Mouse (Mus musculus) ovary, postnatal 10 days (tissue): ENCODE measurements around the gene Sipa1l3.
A peak's percentile ranks its signal among the peaks of the same experiment; 100 is the strongest.

ENCODE experiments used
- DNase-seq: peaks from one replicate; pipeline ENCODE4 v3.0.0; 2022; ENCODE audit warnings: low spot score

Sipa1l3 gene

DNA sequence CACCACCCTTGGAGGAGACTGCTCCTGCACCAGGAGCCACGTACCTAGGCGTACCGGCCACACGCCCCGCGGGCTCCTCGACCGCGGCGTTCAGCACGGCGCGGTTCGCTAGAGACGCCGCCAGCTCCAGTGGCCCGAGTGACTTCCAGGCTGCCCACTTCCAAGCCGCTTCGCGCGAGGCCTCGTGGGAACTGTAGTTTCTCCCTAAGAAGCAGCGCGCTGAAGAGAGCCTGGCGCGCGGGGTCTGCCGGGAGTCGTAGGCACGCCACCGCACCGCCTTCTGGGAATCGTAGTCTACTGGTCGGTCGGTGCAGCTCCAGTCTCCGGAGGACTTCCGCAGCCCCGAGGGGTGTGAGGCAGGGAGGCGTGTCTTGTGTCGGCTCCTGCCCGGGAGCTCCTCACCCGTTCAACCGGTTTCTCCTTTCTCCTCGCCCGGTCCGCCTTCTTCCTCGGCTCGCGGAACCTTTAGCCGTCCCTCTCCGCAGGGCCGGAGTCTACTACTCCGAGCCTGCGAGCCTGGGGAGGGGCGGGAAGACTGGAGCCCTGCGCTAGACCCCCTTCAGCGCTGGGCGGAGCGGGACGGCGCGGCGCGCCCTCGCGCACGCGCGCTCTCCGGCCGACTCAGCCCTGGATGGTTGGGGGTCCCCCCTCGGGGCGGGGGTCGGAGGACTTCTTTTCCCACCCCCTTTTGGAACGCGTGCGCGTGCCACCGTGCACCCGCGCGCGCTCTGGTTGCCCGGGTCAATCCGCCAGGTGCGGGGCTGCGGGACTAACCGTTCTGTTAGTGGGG, at the start of gene Sipa1l3:
Gene Sipa1l3 (minus strand): TSS at position 221 of the 790 bp plus-strand sequence.
- peak; percentile 82 for DNase-seq

- DNase-seq = no peak
Measured at GRCm38 (mm10) chr7:29563006-29563405, 44.6 kb upstream of the Sipa1l3 start.

DNA sequence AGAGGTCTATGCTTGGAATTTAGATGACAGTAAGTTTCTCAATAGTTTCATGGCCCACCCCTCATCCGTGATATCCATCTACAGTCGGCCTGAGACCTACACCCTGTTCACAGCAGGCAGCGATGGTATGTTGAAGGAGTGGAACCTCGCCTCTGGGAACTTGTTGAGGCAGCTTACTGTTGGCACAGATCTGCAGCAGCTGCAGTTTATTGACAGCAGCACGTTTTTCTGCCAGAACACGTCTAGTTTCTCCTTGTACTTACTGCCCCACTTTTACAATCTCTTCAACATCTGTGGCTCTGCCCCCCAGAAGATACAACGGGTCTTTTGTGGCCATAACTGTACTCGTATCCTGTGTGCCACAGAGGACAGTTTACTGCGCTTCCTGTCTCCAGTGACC, 42.6 kb upstream of the Sipa1l3 start:
- DNase-seq = no peak

DNA sequence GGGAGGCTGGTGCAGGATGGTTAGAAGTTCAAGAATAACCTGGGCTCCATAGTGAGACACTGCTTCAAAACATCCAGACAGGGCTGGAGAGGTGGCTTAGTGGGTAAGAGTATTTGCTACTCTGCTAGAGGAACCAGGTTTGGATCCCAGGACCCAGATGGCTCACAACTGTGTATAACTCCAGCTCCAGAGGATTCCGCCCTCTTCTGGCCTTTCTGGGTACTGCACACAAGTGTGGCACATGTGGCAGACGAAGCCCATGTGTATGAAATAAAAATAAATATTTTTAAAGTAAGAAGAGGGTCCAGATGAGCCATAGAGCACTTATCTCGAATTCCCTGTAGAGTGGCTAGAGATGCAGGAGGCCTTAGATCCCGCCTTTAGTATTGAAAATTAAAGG, 40.8 kb upstream of the Sipa1l3 start:
- DNase-seq = no peak

- no peak for DNase-seq
Measured at GRCm38 (mm10) chr7:29558744-29559143, 40.3 kb upstream of the Sipa1l3 start.

DNA sequence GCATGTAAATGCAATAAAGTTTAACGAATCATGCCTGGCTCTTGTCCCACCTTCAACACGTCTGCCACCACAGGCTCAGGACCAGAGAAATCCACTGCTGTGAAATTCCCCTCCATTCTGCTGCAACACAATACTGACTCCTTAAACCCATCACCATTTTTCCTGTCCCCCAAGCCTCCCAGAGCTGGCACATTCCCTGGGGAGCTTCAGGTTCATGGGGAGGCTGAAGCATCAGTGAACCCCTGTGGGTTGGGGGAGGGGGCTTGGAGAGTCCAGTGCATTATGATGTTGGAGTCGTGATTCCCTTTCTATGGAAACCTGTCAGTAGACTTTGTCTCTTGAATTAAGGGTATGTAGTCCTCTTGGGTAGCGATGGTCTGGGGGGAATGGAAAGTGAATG, 37.8 kb upstream of the Sipa1l3 start:
- no peak for DNase-seq

DNA sequence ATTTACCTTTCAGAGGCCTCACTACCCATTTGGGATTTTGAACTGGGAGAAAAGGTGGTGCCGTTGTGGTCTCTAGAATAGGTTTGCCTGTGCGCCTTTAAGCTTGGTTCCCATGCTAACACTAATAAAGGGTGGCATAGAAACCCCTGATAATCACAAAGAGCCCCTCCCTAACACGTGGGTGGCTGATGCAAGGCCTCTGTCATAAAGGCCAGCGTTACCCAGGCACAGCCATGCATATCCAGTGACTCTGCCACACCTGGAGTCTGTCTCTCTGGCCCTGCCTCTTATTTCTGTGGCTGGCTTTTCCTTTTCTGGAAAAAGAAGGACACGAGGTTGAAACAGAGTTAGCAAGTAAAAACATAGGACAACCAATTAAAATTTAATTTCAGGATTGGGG, 37.1 kb upstream of the Sipa1l3 start:
- no peak for DNase-seq

DNA sequence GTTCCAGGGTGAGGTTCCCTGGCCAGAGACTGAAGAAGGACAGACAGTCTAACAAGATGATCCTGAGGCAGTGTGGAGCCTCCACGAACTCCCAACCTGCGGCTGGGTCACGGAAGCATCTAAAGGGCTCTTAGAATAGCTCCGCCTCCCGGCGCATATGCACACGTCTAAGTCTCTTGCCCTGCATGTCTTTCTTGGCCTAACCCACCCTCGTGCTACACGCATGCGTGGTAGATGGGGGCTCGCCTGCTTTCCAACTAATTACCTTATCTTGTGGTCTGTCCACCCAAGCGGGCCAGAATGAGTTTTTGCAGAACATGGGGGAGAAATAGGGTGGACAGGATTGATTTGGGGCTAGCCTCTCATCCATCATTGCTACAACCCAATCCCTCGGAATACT, 36.6 kb upstream of the Sipa1l3 start:
- DNase-seq = no peak

- no peak for DNase-seq
Measured at GRCm38 (mm10) chr7:29550691-29551090, 32.2 kb upstream of the Sipa1l3 start.

GRCm38 (mm10) chr7:29541608-29542007, 23.2 kb upstream of the Sipa1l3 start:
- DNase-seq = no peak

DNA sequence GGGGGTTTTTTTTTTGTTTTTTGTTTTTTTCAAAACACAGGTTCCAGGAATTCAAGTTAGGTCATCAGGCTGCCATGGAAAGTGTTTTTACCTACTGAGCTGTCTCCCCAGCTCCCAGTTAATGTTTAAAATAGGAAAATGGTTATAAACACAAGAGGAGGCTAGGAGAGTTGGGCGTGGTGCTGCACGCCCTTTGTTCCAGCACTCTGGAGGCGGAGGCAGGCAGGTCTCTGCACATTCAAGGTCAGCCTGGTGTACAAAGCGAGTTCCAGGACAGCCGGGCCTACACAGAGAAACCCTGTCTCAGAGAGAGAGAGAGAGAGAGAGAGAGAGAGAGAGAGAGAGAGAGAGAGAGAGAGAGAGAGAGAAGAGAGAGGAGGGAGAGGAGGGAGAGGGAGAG, 22.7 kb upstream of the Sipa1l3 start:
- DNase-seq = no peak

DNA sequence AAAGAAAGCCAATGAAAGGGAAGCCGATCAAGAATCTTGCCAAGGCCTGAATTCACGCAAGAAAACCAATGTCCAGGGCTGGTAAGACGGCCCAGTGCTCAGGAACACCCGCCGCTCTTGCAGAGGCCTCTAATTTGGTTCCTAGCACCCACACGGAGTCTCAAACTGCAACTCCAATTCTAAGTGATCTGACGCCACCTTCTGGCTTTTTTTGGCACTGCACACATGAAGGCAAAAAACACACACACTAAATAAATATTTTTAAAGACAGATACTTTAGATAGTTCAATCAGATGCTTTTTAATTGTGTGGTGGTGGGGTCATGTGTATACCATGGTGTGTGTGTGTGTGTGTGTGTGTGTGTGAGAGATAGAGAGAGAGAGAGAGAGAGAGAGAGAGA, 22.2 kb upstream of the Sipa1l3 start:
- no peak for DNase-seq

- DNase-seq = no peak
Measured at GRCm38 (mm10) chr7:29523700-29524099, 5.3 kb upstream of the Sipa1l3 start.

DNA sequence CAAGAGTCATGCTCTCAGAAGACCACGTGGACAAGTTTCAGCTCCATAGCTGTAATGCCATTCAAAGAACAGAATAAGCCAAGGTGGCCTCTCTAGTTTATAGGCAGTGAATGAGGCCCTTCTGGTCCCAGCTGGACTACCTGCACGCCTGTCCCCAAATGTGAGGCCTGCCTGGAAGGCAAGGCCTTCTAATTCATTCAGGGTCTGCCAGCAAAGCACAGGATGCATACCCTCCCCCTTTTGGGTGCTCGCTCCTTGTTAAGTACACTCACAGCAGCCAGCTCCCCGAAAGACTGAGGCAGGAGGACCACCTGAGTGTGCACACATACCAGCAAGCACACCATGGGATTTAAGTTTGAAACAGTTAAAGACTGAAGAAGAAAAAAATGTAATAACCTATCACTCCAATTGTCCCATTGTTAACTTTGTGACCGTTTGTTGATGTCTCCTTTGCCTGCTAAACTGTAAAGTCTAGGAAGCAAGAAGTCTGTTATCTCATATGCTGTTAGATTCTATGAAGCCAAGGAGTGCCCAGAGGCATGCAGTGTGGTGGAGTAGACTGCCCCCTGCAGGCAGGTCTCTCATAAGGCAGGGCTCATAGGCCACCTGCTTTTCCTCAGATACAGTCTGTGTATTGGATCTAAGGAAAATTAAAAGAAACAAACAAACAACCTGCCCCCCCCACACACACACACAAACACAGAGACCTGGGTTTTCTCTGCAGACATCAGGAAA, 3.6 kb upstream of the Sipa1l3 start:
- DNase-seq = peak; percentile 40

GRCm38 (mm10) chr7:29521365-29521764, 2.9 kb upstream of the Sipa1l3 start:
- DNase-seq = no peak

DNA sequence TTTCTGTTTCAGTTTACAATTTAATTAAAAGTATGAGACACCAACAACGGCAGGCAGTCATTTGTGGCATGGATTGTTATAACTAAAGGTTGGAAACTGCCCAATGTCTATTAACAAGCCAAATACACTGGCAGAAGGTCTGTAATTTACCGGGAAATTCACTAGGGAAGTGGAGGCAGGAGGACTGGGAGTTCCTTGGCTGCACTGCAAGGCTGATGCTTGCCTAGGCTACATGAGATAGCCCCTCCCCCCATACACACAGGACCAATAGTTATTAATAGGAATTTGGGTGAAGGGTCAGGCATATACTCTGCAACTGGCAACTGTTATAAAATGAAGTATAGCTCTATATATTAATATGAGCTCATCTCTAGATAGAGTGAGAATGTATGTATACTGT, 2.4 kb upstream of the Sipa1l3 start:
- no peak for DNase-seq

- DNase-seq = no peak
Measured at GRCm38 (mm10) chr7:29519211-29519550, 740 bp upstream of the Sipa1l3 start.

GRCm38 (mm10) chr7:29518054-29518420, 404 bp downstream of the Sipa1l3 start:
- no peak for DNase-seq

DNA sequence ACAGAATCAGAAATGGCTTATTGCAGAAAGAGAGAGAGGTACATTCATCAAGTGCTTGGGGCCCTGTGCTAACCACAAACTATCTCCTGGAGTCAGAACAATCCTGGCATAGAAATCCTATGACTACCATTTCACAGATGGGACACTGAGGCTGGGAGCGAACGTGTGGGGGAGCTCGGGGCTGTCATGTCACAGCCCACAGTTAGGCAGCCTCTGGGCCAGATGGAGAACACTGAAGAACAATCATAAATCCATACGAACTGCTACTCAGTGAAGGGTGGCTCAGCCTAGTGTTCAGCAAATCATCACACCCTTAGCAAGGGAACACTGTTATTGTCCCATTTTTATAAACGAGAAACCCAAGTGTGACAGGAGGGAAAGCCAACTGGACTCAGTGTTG, 1.3 kb downstream of the Sipa1l3 start:
- DNase-seq = no peak

- no peak for DNase-seq
Measured at GRCm38 (mm10) chr7:29515652-29516051, 2.8 kb downstream of the Sipa1l3 start.

GRCm38 (mm10) chr7:29512729-29513128, 5.7 kb downstream of the Sipa1l3 start:
- DNase-seq = no peak

GRCm38 (mm10) chr7:29511598-29512275, 6.7 kb downstream of the Sipa1l3 start:
- DNase-seq = no peak

GRCm38 (mm10) chr7:29508522-29508921, 9.9 kb downstream of the Sipa1l3 start:
- no peak for DNase-seq
